Mouse (Mus musculus) layer of hippocampus, adult 9-10 months (tissue): ENCODE data around the gene Atp6v1d.

Experiments
- DNase-seq: peaks from one replicate; pipeline ENCODE4 v3.0.0; 2022; ENCODE audit warnings: low spot score

Atp6v1d gene

GRCm38 (mm10) chr12:78861496-78862253, at the start of gene Atp6v1d, which contains the start of gene Eif2s1:
Gene Atp6v1d, minus strand, starts transcription at chr12:78861638.
Gene Eif2s1, plus strand, starts transcription at chr12:78861819.
- DNase-seq = peak; percentile 96

- no peak for DNase-seq
These were observed 49.4 kb upstream of the Atp6v1d start for GRCm38 (mm10) chr12:78910684-78911461.

GRCm38 (mm10) chr12:78908081-78908605, 46.7 kb upstream of the Atp6v1d start:
- DNase-seq = no peak

GRCm38 (mm10) chr12:78906707-78907162, 45.3 kb upstream of the Atp6v1d start, which contains the start of gene Plek2:
Gene Plek2, minus strand, starts transcription at chr12:78906964.
- no peak for DNase-seq

- no peak for DNase-seq
These were observed 43.1 kb upstream of the Atp6v1d start for GRCm38 (mm10) chr12:78904499-78904898.

GRCm38 (mm10) chr12:78903313-78903712, 41.9 kb upstream of the Atp6v1d start:
- no peak for DNase-seq

GRCm38 (mm10) chr12:78901467-78901866, 40.0 kb upstream of the Atp6v1d start:
- no peak for DNase-seq

- DNase-seq = no peak
These were observed 36.4 kb upstream of the Atp6v1d start for GRCm38 (mm10) chr12:78897861-78898260.

- no peak for DNase-seq
These were observed 29.7 kb upstream of the Atp6v1d start for GRCm38 (mm10) chr12:78891149-78891548.

GRCm38 (mm10) chr12:78890062-78890461, 28.6 kb upstream of the Atp6v1d start:
- no peak for DNase-seq

- DNase-seq = no peak
These were observed 13.1 kb upstream of the Atp6v1d start for GRCm38 (mm10) chr12:78874581-78874980.

- no peak for DNase-seq
These were observed 6.7 kb upstream of the Atp6v1d start for GRCm38 (mm10) chr12:78868115-78868514.

- no peak for DNase-seq
These were observed 4.0 kb upstream of the Atp6v1d start for GRCm38 (mm10) chr12:78865434-78865833.

- no peak for DNase-seq
These were observed 854 bp upstream of the Atp6v1d start for GRCm38 (mm10) chr12:78862254-78862730.

- DNase-seq = peak; percentile 12
These were observed 430 bp downstream of the Atp6v1d start for GRCm38 (mm10) chr12:78860921-78861495.

- DNase-seq = no peak
These were observed 13.2 kb downstream of the Atp6v1d start for GRCm38 (mm10) chr12:78848246-78848645.

GRCm38 (mm10) chr12:78842429-78842828, 19.0 kb downstream of the Atp6v1d start:
- no peak for DNase-seq

GRCm38 (mm10) chr12:78839906-78840305, 21.5 kb downstream of the Atp6v1d start:
- DNase-seq = no peak

- DNase-seq = no peak
These were observed 26.9 kb downstream of the Atp6v1d start for GRCm38 (mm10) chr12:78834496-78834895.

- DNase-seq = no peak
These were observed 47.0 kb downstream of the Atp6v1d start for GRCm38 (mm10) chr12:78814437-78814836.

GRCm38 (mm10) chr12:78801836-78802235, 59.6 kb downstream of the Atp6v1d start:
- DNase-seq = no peak

GRCm38 (mm10) chr12:78800036-78800435, 61.4 kb downstream of the Atp6v1d start:
- DNase-seq = no peak
